Mouse (Mus musculus) G1E (cell line): ENCODE data around the gene Eml2.

ENCODE experiments used
- CTCF ChIP-seq: IDR thresholded peaks from 2 replicates; pipeline ENCODE4 v1.5.1; 2012; ENCODE audit warnings: low read depth, low read length, inconsistent platforms, mixed read lengths
- GATA2 ChIP-seq: IDR thresholded peaks from 2 replicates; pipeline ENCODE4 v1.6.1; 2012; ENCODE audit warnings: low read depth, low read length, inconsistent platforms, borderline replicate concordance

DNA sequence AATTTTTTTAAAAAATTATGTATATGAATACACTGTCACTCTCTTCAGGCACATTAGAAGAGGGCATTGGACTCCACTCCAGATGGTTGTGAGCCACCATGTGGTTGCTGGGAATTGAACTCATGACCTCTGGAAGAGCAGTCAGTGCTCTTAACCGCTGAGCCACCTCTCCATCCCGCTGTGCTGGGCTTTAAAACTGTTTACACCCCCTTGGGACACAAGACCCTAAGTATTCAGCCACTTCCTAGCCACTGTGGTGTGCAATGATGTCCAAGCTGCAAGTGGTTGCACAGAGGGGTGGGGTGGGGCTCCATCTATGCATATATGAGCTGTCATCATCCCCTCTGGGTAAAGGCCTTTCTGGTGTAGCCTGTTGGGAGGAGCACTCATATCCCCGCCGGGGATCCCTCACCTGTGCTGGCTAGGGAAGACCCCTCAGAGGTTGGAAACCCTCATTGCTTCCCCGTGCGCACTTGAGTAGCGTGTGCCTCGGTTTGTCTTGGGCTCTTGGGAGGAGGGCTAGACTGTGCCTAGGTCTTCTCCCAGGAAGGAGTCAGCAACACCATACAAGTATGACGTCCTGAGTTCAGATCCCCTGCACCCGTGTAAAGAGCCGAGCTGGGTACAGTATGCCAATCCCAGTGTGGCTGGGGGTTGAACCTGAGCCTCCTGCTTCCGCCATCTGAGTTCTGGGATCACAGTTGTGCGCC lies 32.1 kb downstream of the Eml2 start:
- no peak for TF ChIP-seq CTCF
- TF ChIP-seq GATA2: no peak
